Mouse (Mus musculus): ENCODE results near the gene Prkd1. TPM values are rescaled to one million over a fixed set of nuclear protein-coding genes. Genes with fewer than 3 reads are reported as not detected.
A peak's percentile ranks its signal among the peaks of the same experiment; 100 is the strongest.
"Not testable (repeated sequence)": the region's sequence is repeated elsewhere in the genome, so short reads cannot be mapped to it uniquely, and the experiment has no call there.

Gene Prkd1
- polyA plus RNA-seq (2012; rRNA removed): 0.86 and 1.4 TPM in 2 replicates

DNA sequence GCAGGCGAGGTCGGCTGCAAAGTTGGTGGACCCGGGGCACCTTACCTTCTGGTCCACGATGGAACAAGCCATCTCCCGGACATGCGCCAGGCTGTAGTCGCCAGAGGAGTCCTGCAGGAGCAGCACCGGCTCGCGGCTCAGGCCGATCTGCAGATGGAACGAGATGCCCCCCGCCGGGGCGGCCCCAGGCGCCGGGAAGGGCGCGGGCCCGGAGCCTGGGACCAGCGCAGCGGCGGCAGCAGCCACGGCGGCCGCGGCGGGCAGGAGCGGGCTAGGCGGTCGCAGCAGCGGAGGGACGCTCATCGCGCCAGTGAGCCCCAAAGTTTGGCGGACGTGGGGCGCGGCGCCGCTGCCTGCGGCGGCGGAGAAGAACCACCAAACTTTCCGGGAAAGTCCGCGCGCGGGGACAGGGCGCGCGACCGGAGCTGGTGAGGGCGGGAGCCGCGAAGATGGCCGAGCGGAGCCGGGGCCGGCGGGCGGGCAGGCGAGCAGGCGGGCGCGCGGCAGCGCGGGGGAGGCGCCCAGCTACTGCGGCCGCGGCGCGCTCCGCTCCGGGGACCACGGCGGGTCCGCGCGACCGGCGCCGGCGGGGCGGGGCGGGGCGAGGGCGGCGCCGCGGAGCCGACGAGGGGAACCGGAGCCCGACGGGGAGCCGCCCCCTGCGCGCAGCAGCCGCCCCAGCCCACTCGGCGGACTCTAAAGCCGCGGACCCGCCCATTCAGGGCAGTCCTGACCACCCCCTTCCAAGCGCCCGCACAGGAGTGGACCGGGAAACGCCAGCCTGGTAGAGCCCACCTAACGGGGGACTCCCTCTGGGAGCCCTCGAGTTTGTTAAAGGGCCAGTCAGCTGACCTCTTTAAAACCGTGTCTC, at the start of gene Prkd1:
Prkd1 (minus strand) TSS at position 428 of the 871 bp plus-strand sequence.
- DNase-seq (ENCODE audit: low read depth, low spot score): no peak
- 3% methylated on average over 110 of the region's 114 CpGs for WGBS

DNA sequence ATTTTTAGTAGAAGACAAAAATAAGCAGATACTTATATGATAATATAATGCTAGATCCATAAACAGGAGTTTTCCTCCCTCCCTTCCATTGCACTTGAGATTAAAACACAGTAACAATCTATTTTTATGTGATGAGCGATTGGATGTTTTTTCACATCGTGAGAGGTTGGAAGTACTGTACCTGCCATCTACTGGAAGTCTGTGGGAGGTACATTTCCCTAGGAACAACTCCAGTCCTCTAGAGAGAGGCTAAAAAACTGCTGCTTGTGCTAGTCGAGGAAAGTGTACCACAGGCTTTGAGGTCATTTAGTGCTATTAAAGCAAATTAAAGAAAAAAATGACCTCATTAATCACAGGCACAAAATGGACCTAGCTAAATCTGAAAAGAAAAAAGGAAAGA, 48.6 kb upstream of the Prkd1 start:
- 10% methylated on average over 3 of the region's 3 CpGs for WGBS
- no peak for DNase-seq (ENCODE audit: low read depth, low spot score)

DNA sequence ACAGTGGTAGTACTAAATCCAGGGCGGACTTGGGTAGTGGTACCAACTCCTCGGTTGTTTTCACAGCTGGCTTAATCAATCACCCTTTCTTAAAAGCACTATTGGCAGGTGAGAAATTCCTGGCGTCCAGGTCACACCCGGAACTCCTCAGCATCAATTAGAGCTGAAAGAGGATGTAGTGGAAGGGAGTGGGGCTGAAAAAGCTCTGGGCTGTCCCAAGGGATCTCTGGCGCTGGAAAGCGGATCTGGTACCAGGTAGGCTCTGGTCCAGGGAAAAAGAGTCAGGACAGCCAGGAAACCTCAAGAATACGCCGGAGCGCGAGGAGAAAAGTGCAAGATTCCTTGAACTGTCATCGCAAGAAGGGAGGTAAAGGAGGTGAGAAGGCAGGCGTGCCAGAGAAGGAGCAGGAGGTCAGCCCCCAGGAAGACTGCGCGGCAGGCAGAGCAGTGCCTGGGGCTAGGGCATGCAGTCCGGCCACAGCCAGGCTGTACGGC, 675 bp downstream of the Prkd1 start:
- 3% methylated on average over 16 of the region's 16 CpGs for WGBS
- DNase-seq (ENCODE audit: low read depth, low spot score): no peak

DNA sequence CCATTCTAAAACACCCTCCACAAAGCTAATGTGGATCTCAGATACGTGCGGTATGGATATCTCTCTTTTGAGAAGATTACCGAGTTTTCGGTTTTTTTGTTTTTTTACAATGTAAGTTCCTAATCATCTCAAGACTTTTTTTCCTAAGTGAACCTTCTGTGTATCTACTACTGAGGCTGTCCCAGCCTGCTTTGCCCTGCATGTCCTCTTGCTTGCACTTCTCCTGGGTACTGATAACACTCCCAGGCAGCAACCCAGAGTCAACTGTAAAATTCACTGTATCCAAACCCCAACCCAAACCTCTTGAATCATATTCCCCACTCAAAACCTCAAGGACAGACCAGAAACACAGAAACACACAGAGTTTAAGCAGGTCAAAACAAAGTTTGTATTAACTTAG, 2.0 kb downstream of the Prkd1 start:
- DNase-seq (ENCODE audit: low read depth, low spot score): no peak
- WGBS: 93% methylated on average over 4 of the region's 4 CpGs

DNA sequence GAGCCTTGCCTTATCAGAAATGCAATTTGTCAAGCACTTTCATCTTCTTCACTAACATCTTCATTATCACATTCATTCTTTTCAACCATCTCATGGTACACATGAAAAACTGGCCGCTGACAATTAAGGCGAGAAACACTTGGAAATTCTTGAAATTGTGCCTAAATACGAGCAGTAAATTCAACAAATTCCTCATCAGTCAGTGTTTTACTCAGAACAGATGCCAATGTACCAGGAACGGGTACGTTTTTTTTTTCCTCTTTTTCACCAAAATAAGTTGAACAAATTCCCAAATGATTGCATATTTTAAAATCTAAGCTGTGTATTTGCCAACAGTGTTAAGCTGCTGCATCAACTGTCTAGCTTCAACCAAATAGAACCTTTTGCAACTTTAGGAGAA, 6.2 kb downstream of the Prkd1 start:
- 70% methylated on average over 5 of the region's 5 CpGs for WGBS
- DNase-seq (ENCODE audit: low read depth, low spot score): no peak

DNA sequence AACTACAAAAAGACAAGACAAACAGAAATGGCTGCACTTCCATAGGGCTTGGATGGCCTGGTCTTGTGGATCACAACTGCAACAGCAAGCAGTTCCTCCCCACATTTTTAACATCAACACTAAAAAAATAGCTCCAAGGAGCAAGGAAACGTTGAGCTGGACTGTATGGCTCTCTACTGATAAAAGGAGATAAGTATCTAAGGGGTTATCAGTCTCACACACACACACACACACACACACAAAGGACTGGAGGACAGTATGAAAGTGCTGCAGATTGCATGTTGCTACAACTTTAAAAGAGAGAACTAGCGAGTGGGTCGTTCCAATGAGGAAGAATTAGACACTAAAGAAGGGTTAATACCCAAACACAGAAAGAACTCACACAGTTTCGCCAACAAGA, 8.7 kb downstream of the Prkd1 start:
- 79% methylated on average over 4 of the region's 4 CpGs for WGBS
- DNase-seq (ENCODE audit: low read depth, low spot score): no peak

DNA sequence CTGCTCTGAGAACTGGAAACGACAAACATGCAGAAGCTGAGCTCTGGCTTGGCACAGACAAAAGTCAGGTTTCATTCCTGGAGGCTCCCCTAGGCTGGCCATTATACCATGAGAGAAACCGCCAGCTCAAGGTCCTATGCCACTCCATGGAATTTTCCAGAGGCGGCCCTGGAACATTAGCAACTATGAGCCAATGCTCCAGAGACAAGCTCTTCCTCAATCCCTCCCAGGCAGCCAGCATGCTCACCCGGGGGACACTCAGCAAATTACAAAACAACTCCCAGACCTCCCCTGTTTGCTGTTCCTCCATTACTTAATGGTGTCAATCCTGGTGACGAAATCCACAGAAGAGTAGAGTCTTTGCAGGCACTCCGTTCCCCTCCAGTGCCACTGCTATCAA, 14.5 kb downstream of the Prkd1 start:
- whole genome bisulfite sequencing: 70% methylated on average over 6 of the region's 6 CpGs
- no peak for DNase-seq (ENCODE audit: low read depth, low spot score)

DNA sequence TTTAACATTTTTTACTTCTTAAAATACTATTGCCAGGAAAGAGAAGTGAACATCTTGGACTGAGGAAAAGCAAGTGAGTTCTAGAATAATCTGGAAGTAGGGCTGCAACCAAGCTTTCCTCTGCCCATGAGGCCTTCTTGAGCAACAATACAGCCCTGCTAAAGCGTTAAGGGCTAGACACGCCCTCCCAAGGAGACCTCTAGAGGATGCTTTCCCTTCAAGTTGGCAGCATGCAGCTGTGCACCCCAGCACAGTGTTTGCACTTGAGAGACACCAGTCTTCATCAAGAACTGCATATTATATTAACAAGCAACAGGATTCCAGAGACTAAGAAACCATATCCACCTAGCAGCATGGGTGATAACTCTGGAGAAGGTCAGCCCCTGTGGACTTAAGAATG, 22.8 kb downstream of the Prkd1 start:
- 58% methylated on average over 2 of the region's 2 CpGs for WGBS

DNA sequence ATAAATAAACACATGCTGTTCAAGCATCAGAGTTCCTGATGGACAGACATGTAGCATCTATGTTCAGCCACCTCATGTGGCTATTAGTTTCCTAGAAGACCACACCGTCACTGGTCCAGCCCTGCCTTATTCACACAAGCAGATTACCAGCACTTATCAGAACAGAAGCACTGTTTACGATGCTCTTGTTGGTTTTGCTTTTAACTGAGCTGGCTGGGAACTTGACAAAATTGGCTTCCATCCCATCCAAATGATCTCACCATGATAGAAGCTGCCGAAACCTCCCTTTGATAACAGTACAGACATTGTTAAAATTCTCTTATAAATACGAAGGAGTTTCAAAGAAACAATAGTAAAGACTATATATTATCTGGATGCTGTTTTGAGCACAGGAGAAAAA, 24.7 kb downstream of the Prkd1 start:
- DNase-seq (ENCODE audit: low read depth, low spot score): peak; percentile 8
- WGBS: 16% methylated on average over 4 of the region's 4 CpGs

More for the DNA sequence above, 22.8 kb downstream of the Prkd1 start:
- not testable (repeated sequence) for DNase-seq (ENCODE audit: low read depth, low spot score)

DNA sequence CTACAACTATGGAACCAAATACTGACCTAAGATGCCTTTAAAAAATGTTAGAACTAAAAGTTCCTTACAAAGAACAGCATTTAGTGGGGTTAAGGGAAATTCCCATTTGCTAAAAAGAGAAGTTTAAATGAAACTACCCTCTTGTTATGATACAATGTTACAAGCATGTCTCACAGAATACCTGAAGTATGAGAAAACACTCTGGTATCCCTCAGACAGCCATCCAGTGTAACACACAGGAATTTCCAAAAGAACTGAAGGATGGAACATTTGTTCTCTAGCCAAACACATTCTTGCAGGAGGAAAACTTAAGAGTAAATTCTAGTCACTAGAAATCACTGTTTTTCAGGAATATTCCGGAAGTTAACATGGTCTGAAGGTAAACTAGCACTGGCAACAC, 33.0 kb downstream of the Prkd1 start:
- DNase-seq (ENCODE audit: low read depth, low spot score): no peak
- 76% methylated on average over 1 of the region's 1 CpGs for WGBS

DNA sequence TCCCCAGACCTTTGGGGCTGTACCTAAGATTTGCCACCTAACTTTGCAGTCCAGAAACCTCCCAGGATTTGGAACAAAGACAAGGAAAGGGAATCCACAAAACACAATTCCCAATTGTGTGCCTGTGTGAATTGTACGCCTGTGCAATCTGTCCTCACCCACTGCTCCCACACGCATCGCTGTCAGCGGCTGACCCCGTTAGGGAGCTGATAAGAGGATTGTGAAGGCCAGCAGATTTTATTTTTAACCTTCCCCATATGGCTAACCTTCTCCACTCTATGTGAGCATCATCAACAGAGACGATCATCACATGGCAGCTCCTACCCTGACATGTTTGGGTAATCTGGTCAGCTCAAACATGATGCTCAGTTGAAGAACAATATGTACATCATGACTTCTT, 34.6 kb downstream of the Prkd1 start:
- 79% methylated on average over 6 of the region's 6 CpGs for WGBS
- DNase-seq (ENCODE audit: low read depth, low spot score): no peak

DNA sequence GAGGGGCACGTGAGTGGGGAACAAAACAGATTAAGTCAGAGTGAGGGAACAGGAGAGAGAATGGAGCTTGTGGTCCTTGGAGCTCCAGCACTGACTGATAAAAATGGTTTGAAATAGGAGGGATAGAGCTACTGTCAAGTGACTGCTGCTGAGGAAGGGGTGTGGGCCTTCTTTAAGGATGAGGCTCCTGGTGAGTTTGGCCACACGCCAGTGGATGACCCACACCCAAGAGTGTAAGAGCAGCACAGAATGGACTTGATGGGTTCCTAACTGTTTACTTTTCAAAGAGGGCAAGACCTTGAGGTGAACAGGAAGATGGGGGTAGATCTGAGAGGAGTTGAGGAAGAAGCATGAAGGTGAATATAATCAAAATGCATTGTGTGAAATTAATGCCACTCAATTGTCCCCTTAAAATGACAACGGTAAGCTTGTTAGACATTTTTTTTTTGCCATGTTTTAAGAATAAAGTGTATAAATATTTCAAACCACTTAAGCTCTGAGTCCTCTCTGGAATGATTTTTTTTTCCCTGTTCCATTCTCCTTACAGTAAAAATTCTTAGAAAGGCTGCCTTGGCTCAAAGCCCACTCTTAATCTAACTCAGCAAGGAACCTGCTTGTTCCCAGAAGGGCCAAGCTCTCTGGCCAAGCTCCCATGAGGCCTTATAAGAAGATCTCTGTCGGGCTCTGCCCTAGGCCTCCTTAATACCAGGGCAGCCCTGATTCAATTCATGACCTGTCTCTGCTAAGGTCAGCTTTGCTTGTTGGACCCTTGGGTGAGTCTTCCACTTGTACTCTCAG, 42.0 kb downstream of the Prkd1 start:
- DNase-seq (ENCODE audit: low read depth, low spot score): no peak

DNA sequence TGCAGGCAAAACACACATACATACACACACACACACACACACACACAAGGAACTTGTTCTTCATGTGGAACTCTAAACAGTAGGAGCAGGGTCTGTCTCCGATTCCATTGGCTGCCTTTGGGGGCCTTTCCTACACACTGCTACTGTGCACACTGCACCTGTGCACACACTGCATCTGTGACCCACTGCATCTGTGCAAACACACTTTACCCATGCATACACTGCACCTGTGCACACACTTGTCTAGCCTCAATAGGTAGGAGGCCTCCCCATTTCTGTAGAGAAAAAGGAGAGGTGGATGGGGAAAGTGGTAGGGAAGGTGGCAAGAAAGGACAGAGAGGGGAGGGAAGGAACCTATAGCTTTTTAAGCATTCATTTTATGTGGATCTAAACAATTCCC, 49.5 kb downstream of the Prkd1 start:
- DNase-seq (ENCODE audit: low read depth, low spot score): no peak
- 66% methylated on average over 1 of the region's 1 CpGs for WGBS

More for the DNA sequence above, 42.0 kb downstream of the Prkd1 start:
- WGBS: 56% methylated on average over 4 of the region's 4 CpGs

DNA sequence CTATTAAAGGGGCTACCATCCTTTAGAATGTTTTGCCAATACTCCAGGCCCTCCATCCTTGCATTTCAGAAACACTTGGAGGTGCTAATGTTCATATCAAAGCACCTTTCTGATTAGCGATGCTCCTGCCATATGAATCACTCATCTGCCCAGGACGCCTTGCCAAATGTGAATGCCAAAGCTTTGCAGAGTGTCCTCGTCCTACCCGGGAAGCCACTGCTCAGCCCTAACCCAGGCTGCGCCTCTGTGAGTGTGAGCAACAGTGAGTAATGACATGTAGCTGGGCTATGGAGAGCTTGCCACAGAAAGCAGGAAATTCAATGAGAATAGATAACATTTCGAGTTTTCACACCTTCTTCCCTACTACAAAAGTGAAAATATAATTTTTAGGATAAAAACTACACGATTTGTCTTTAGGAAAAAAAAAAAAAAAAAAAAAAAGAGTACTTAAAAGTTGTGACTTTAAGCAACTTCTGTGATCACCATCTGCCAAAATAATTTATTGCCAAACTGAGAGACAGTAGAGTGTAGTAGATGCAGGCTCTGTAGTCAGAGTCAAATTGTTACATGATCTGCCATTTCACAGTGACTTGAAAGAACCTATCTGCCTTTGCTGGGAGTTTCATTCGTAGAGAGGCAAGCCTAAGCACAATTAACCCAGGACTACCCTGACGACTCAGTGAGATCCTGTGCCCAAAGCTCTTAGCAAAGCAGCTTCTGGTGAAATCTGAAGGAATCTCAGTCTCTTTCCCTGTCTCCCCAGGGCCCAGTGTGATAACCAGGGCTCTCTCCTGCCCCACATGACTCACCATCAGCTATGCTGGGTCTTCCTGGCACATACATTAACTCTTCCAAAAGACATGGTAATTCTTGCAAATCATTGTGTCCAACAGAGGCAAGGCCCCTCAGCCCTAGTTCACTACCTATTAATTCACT, 50.6 kb downstream of the Prkd1 start:
- 75% methylated on average over 9 of the region's 9 CpGs for WGBS
- no peak for DNase-seq (ENCODE audit: low read depth, low spot score)

DNA sequence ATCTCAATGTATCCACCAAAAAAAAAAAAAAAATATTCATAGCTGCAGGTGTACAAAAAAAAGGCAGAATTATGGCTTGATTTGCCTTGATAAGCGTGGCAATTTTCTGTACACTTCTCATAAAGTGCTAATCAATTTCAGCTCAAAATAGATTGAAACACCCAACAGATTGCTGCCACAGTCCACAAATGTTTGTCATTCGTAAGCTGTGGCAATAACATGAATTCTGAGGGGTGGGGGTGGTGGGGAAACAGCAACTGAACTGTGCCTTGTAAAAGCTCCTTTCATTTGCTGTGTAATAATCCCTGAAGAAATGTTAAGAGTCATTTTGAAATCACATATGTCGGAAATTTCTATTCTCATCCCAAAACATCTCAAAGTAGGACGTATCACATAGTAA, 51.4 kb downstream of the Prkd1 start:
- DNase-seq (ENCODE audit: low read depth, low spot score): no peak
- 92% methylated on average over 4 of the region's 4 CpGs for WGBS

DNA sequence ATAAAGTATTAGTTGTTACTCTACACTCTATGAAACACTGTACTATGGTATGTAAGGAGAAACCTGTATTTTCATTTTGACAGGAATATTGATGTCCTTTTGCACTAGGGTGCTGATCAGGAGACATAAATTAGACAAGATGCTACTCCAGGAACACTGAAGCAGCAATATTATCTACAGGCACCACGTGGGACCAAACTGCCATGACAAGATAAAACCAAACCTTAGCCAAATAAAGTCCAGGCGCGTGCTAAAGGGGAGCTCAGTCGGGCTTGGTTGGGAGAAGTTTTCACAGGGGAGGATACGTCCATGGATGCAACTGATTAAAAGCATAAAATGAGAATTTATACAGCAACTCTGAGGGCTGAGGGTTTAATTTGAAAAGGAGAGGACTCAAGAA, 53.1 kb downstream of the Prkd1 start:
- WGBS: 81% methylated on average over 5 of the region's 5 CpGs

DNA sequence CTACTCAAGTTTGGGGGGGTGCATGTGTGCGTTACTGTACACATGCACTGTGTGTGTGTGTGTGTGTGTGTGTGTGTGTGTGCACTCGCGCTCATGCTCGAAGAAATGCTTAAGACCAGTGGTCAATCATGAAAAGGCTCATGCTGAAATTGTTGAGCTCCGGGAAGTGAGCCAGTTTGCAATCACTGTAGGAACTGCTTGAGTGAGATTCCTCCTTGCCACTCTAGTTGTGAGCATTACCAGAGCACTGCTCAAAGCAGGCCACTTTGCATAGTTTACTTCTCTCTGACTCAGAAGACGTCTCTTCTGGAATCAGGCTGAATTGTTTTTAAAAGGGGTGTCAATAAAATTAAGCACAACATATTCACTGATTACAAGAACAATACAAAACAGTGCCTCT, 54.4 kb downstream of the Prkd1 start:
- DNase-seq (ENCODE audit: low read depth, low spot score): no peak
- WGBS: 67% methylated on average over 6 of the region's 6 CpGs

More for the DNA sequence above, 53.1 kb downstream of the Prkd1 start:
- no peak for DNase-seq (ENCODE audit: low read depth, low spot score)

DNA sequence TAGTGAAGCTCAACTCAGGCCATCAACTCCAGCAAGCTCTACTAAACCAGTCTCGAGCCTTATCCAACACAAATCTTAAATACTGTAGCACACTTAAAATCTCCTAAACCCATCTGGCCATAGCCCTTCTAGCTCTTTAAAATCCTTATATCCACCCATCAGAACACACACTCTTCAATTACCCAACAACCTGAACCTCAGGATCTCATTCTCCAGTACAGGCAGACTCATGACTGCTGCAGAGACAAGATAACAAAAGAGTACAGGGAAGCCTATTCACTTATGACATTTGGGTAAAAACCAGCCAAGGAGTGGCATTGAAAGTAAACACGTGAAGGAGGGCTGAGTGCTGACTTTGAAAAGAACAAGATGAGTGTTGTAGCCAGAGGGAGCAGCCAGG, 55.4 kb downstream of the Prkd1 start:
- no peak for DNase-seq (ENCODE audit: low read depth, low spot score)
- 57% methylated on average over 2 of the region's 2 CpGs for WGBS

DNA sequence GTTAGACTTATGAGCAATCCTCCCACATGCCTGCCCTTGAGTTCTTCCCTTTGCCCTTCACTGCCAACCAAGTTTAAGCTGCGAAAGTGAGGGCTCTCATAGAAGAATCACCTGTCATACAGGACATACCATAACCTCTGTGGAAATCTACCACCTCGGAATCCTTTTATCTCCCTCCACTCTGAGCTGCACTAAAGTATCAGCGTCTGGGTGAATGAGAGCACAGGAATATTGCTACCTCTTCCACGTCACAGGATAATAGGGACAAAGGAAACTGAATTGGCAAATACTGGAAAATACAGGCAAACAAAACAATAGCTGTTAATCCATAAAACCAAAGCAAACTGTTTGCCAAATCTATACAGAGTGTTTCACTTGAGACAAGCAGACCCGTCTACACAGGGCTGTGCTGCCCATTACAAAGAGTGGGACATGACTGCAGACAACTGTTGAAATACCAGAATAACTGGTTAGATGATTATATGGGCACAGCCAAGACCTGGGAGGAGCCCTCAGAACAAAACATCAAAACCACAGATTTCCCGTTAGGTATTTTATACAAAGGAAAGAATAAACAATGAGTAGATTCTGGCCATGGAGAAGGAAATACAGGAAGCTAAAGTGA, 60.6 kb downstream of the Prkd1 start:
- 44% methylated on average over 6 of the region's 6 CpGs for WGBS
- DNase-seq (ENCODE audit: low read depth, low spot score): no peak
